23 mouse cellular contexts compared by ENCODE assay signal in the genomic region with DNA sequence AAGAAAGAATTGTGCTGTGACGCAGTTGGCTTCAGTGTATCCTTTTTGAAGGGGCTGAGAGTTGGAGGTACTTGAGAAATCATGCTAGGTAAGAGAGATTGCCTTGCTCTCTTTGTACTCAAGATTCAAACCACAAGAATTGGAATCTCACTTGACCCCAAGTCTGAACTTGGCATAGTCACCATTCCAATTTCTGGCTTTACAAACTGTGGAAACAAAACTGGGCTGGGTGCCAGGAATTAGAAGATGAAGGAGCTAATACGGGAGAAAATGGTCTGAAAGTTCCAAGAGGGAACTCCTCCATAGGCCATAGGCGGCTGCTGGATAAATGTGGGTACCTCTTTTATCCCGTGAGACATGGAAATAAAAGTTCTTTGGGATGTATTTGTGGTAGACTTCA.
DNase-seq lines count a peak whose midpoint lies in the region; ATAC-seq lines count a peak whose summit lies in the region.
"Had no signal": no experiment of that assay in that cellular context is flagged by ENCODE, and none has a peak within 500 bp of the region (broad histone marks: within the 10 kb centered on the region; RNA-seq: fewer than 3 reads in every experiment).

No protein-coding gene starts in this region.

- H3K9ac ChIP-seq in midbrain, embryonic 16.5 days (ENCODE audit: low read depth, low read length) = no peak overlapping the region
- H3K9ac ChIP-seq: forebrain, embryonic 12.5 days; heart, embryonic 15.5 days; hindbrain, embryonic 14.5 days; limb, embryonic 13.5 days; liver, embryonic 14.5 days had no signal

- H3K9me3 ChIP-seq in midbrain, embryonic 16.5 days (replicated peaks; ENCODE audit: control insufficient read depth, low read length, poor library complexity, severe bottlenecking) = no peaks in the 10 kb centered on the region
- H3K9me3 ChIP-seq: forebrain, embryonic 12.5 days; heart, embryonic 15.5 days; limb, embryonic 13.5 days; midbrain, embryonic 10.5 days had no signal

- H3K4me3 ChIP-seq in midbrain, embryonic 16.5 days (ENCODE audit: low read depth, low read length) = no peak overlapping the region
- H3K4me3 ChIP-seq: forebrain, embryonic 12.5 days; heart, embryonic 15.5 days; limb, embryonic 13.5 days; midbrain, embryonic 10.5 days had no signal

- H3K27me3 ChIP-seq in midbrain, embryonic 16.5 days (ENCODE audit: control insufficient read depth, insufficient read depth, low read depth, low read length) = no peaks in the 10 kb centered on the region
- H3K27me3 ChIP-seq: forebrain, embryonic 12.5 days; heart, embryonic 15.5 days had no signal

- H3K4me2 ChIP-seq in midbrain, embryonic 16.5 days (ENCODE audit: low read length) = no peak overlapping the region
- H3K4me2 ChIP-seq: forebrain, embryonic 12.5 days; heart, embryonic 15.5 days; hindbrain, embryonic 14.5 days; limb, embryonic 13.5 days had no signal

- H3K4me1 ChIP-seq in midbrain, embryonic 16.5 days (ENCODE audit: control insufficient read depth, insufficient read depth, low read length) = no peaks in the 10 kb centered on the region; the same call in 1 of the 2 replicates
- H3K4me1 ChIP-seq: limb, embryonic 13.5 days had no signal

- no peaks in the 10 kb centered on the region for H3K36me3 ChIP-seq in midbrain, embryonic 16.5 days (ENCODE audit: control insufficient read depth, insufficient read depth, low read length)
- H3K36me3 ChIP-seq: forebrain, embryonic 12.5 days; heart, embryonic 15.5 days; limb, embryonic 13.5 days; midbrain, embryonic 10.5 days had no signal

- no peak for ATAC-seq in midbrain, embryonic 16.5 days

- H3K27ac ChIP-seq in midbrain, embryonic 16.5 days (ENCODE audit: low read length) = no peak overlapping the region
- H3K27ac ChIP-seq: forebrain, embryonic 12.5 days; heart, embryonic 15.5 days; hindbrain, embryonic 14.5 days; limb, embryonic 13.5 days; liver, embryonic 14.5 days; midbrain, embryonic 10.5 days had no signal

- intact Hi-C loops in left cerebral cortex, postnatal 4 days (cut with DNase I) = loop anchor here (10.0 kb wide), 1 partner anchor 231 kb away; no protein-coding TSS in a partner anchor

- WGBS in midbrain, embryonic 16.5 days = 66% methylated on average over 4 of the region's 4 CpGs

- peak; percentile 5 for DNase-seq in cerebellum, postnatal 14 days
- DNase-seq in cerebellum, adult 11-12 months = no peak
- peak; percentile 2 for DNase-seq in left cerebral cortex, postnatal 4 days
- DNase-seq in left cerebral cortex, adult 11 months (ENCODE audit: low spot score) = no peak
- peak; percentile 3 for DNase-seq in right cerebral cortex, postnatal 4 days
- no peak for DNase-seq in right cerebral cortex, adult 18-20 months
- DNase-seq in adrenal gland, postnatal 10 days = no peak
- DNase-seq: adrenal gland, adult 2 months; cerebellum, adult 8-10 months; heart, postnatal 36 days; kidney, adult 2 months; kidney, postnatal 14 days; layer of hippocampus, postnatal 36 days; right cerebral cortex, postnatal 14 days; spleen, adult 18-20 months; thymus, postnatal 25 days had no signal

Comparison
In these comparisons a context has a peak if more than half of its experiments do, and no peak if none do; other contexts are left out.
1. DNase-seq: peak in cerebellum, postnatal 14 days (2 of 2), left cerebral cortex, postnatal 4 days (single experiment) and right cerebral cortex, postnatal 4 days (single experiment); none in cerebellum, adult 11-12 months (single experiment), left cerebral cortex, adult 11 months (single experiment), right cerebral cortex, adult 18-20 months (single experiment) and adrenal gland, postnatal 10 days (single experiment).